Mouse (Mus musculus) adrenal gland, adult 18-20 months (tissue): ENCODE results near the gene Nxf2. TPM values are rescaled to one million over a fixed set of nuclear protein-coding genes. Genes with fewer than 3 reads are reported as not detected.

Source experiments
- total RNA-seq, 2 experiments: library from RNA; stranded (reverse); gene quantifications; 1 replicate in 1 of 2; 2 replicates in 1 of 2; pipeline ENCODE4 v1.2.3; 2021

Gene Nxf2
- total RNA-seq, 2 experiments from 2014 or later: not detected

Other genes starting within 250 kb of the Nxf2 start
- 10 to 100 TPM; 14.9 to 16.2 TPM for gene Armcx1, start 246.8 kb downstream of the Nxf2 start, total RNA-seq
- gene Armcx6, start 213.3 kb downstream of the Nxf2 start, total RNA-seq: 1 to 10 TPM; 6.0 to 8.8 TPM
- 10 to 100 TPM; 49.9 to 53.5 TPM for gene Armcx3, start 208.2 kb downstream of the Nxf2 start, total RNA-seq
- gene Armcx2, start 155.5 kb downstream of the Nxf2 start, total RNA-seq: 10 to 100 TPM; 26.2 to 39.3 TPM
- gene Zmat1, start 44.5 kb upstream of the Nxf2 start, total RNA-seq: 1 to 10 TPM; 6.4 to 8.0 TPM
- not detected for gene Gm15023, start 212.9 kb upstream of the Nxf2 start, total RNA-seq
- 1 to 10 TPM; 2.0 to 4.4 TPM for gene Tceal6, start 245.9 kb upstream of the Nxf2 start, total RNA-seq